Mouse (Mus musculus): ENCODE measurements at regions not wholly inside any gene's neighbourhood (a gene's known extent, or its start where the extent isn't known, plus 50 kb on each side); places are given as distances from the start of the nearest gene placed in this dataset.
A peak's percentile ranks its signal among the peaks of the same experiment; 100 is the strongest.

DNA sequence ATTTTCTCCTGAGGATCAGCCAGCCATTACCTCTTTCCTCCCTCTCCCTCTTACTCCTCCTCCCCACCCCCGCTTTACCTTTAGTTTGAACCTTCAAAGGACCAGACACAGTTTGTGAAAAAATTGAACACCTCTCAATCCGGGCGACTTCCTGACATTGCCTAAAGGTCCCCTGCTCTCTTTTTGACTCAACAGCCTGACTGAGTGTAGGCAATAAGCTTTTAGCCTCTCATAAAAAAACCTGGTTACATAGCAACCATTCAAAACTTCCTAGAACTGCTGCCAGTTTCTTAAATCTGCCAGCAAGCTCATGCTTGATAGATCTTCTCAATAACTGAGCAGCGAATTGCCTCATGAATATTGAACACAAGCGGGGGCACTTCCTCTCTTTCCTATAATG, 71.7 kb downstream of the Zfp945 start:
- DNase-seq (ENCODE audit: low spot score in 2 of 2) = no peak

DNA sequence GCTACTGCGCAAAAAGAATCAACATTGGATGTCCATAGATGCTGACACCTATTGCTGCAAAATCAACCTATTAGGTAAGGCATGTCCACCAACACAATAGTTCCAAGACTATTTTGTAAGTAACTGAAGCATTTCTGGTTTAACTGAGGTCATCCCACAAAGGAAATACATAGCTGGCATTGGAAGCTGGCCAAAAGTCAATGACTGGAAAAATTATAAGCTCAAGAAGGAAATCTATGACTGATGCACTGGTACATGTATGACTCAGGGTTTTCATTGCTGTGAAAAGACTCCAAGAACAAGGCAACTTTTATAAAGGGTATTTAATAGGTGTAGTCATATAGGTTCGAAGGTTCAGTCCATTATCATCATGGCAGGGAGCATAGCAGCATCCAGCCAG, 82.5 kb downstream of the Zfp945 start:
- no peak for DNase-seq (ENCODE audit: low spot score in 2 of 2)

DNA sequence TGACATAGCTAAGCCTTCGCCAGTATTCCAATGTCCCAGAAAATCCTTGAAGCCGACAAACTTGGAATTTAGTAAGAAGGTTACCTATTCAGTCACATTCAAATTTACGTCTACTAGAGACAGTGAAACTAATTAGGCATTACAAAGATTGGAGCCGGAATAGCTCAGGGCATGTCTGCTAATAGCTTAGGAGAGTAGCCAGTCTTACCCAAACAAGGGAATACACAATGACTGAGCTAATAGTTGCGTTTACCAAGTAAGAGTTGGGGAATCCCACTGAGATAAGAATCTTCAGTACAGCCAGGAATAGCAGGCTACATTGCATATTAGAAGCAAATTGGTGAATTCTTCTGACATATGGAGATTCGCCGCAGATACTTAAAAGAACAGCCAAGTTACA, 121.2 kb downstream of the Zfp945 start:
- DNase-seq (ENCODE audit: low spot score in 2 of 2) = no peak

DNA sequence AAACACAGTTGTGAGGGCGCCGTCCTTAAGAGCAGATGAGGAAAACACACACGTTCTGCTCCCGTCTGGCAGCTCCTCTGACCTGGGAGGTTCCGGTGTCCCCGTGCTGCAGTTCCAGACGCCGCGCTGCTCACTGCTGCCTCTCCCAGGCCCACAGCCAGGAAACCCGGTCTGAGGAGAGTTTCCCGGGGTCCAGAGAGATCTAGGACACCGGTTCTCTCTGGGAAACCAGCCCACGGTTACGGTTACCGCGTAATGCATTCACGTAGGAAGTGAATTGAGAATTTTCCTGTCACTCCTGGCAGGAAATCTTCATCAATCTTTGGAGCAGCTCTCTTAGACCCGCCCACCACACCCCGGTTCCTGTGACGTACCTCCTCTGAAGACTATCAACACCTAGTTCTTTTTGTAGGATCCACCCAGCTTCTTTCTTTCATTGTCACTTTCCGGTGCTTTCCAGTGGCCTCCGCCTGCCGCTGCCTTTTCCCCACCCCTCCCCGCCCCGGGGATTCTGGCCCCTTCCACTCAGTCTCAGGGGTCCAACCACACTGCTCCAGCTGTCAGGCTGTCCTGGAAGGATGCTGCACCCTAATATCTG, 127.3 kb downstream of the Zfp945 start:
- DNase-seq (ENCODE audit: low spot score in 2 of 2) = peak; percentile 17 to 49

DNA sequence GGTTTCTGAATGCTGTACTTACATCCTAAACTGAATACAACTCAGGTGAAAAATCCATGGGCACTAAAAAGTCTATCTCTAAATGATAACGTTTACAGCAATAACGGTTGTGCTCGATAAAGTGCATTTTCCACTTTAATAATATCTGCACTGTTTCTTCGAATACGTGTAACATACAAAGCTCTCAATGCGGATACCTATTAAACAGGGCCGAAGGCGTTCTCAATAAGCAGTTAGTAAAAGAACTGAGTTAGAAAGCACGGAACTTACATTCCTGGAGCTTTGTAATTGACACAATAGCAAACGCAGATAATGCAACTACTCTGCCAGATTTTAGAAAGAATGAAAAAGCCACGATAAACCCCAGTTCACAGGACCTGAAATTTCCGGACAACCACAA, 127.8 kb downstream of the Zfp945 start:
- no peak for DNase-seq (ENCODE audit: low spot score in 2 of 2)

DNA sequence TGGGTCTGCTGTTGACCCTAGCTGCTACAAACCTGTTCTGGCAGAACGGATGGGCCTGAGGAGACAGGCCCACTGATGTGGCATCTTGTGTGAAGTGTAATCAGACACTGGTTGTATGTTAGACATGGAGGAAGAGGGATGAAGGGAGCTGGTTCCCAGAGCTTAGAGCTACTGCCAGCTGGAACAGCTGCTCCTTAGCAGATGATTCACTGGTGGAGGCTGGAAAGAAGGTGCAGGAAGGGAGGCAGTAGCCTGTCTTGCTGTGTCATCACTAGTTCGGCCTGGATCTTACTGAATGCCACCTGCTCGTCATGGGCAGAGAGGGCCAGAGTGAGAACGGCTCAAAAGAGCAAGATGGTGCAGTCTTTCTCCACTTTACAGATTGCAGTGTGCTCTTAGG, 130.6 kb downstream of the Zfp945 start:
- no peak for DNase-seq (ENCODE audit: low spot score in 2 of 2)
